Mouse (Mus musculus) liver, embryonic 14 days (tissue): ENCODE data around the gene Slc23a3. TPM values are rescaled to one million over a fixed set of nuclear protein-coding genes. Genes with fewer than 3 reads are reported as not detected.

ENCODE experiments used
- polyA plus RNA-seq: library from polyadenylated mRNA; depleted of rRNA; stranded (reverse); fragments of >200 nt; gene quantifications from 2 replicates; pipeline ENCODE4 v1.2.3, GENCODE M21; 2012; rRNA removed

The Slc23a3 gene
- polyA plus RNA-seq, result 0.96 and 1.4 TPM in 2 replicates

DNA sequence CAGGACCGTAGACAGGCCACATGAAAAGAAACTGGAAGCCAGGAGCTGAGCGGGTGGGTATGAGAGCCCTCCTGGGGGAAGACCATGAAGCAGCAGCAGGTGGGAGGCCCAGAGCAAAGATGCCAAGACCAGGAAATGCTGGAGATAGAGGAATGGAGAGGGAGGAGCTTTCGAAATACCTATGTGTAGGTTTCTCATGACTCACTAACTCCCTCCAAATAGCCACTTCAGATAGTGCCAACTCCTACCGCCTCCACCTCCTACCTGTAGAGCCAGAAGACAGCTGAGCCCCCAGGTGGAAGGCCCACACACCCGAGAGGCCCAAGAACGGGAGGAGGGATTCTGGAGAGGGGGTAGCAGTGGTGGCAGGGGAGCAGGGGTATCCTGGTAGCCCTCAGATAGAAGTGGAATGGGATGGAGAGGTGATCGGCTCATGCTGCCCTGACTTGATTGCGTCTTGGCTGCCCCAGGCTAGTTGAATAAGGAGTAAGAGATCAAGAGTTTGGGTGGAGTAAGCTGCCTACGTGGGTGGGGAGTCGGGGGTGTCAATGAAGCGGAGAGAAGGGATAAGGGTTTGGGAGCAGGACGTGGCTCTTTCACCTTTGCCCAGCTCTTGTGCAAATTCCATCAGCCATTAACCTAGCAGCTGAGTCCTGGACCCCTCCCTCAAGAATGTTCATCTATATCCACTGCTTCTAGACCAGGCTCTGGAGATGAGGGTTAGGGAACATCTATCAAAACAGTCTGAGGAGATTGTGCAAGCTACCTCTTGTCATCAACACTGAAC is at the start of gene Slc23a3:
Gene Slc23a3, minus strand, starts transcription at position 470 of the 787 bp plus-strand sequence.

DNA sequence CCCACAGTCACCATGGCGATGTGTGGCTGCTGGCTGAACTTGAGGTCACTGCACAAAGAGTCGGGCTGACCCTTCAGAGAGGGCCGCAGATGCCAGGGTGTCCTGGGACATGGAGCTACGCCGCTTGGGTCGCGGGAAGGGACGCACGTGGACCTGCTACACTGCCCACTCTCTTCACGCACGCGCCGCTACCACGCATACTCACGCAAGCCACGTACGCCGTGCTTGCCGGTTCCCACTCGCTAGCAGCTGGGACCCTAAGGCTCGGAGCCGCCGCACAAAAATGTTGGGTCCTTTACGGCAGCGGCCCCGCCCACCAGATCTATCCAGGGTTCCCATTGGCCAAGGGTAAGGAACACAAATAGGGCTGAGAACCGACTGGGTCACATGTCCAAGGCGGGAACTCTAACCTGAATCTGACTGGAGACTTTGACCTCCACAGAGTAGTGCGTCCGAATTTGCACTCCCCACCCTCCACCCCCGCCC is 46.5 kb upstream of the Slc23a3 start, which contains the start of gene Abcb6:
Gene Abcb6, minus strand, starts transcription at position 288 of the 486 bp plus-strand sequence.

GRCm38 (mm10) chr1:75168472-75169464 is 35.1 kb upstream of the Slc23a3 start, which contains the start of gene Zfand2b:
Gene Zfand2b, plus strand, starts transcription at chr1:75168646.

GRCm38 (mm10) chr1:75142301-75143261 is 8.9 kb upstream of the Slc23a3 start, which contains the start of the genes Cnppd1 and Retreg2:
Gene Cnppd1, minus strand, starts transcription at chr1:75142711.
Gene Retreg2, plus strand, starts transcription at chr1:75142778.

DNA sequence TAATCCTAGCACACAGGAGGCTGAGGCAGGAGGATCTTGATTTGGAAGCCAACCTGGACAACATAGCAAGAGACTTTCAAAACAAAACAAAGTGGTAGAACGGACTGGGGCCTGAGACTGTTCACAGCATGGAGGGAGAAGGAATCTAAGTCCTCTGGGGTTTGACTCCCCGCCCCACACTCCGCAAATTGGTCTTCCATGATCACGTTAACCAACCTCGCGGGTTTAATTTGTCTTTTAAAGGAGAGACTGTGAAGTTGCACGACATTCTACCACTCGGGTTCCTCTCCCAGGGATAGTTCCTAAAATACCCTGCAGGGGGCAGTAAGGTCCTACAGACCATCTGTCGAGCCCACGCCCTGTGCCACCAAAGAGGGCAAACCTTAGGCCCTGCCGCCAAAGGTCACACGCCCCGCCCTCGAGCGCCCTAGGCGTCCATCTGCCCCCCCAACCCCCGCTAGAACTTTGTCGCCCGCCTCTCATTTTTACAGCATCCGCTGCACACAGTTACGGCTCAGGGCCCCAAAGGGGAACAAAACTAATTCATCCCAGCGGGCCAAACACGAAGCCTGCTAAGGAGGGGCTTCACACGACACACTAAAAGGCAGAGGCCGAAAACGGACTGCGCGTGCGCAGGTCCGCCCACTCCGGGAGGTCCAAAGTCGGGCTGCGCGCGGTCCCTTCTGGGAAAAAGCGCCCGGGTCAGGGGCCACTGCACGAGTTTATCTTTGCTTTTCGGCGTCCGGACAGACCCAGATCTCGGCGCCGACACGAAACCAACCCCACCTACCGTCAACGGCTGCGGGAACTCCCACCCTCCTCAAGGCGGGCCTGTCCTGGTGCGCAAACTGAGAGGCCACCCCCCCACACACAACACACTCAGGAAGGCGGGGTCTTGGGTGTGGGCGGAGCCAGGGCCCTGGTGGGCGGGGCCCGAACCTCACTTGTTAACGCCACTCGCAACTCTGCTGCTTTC is 9.1 kb downstream of the Slc23a3 start, which contains the start of gene Nhej1:
Gene Nhej1, minus strand, starts transcription at position 855 of the 976 bp plus-strand sequence.

Other genes with a start within 250 kb of the Slc23a3 start
- 0.05 TPM in 2 replicates for gene Fev, start 248.5 kb downstream of the Slc23a3 start, polyA plus RNA-seq
- gene Cryba2, start 240.7 kb downstream of the Slc23a3 start, polyA plus RNA-seq, result not detected in 2 replicates
- under 0.01 TPM in 1 of 2 replicates, not detected in the other for gene Cfap65, start 198.3 kb downstream of the Slc23a3 start, polyA plus RNA-seq
- gene Ihh, start 182.2 kb downstream of the Slc23a3 start, polyA plus RNA-seq, result 2.3 and 2.6 TPM in 2 replicates
- gene Nhej1, start 8.7 kb downstream of the Slc23a3 start, polyA plus RNA-seq, result 1.7 and 1.8 TPM in 2 replicates
- gene Cnppd1, start 8.8 kb upstream of the Slc23a3 start, polyA plus RNA-seq, result 30.8 and 36.1 TPM in 2 replicates
- 49.3 and 56.0 TPM in 2 replicates for gene Retreg2, start 8.9 kb upstream of the Slc23a3 start, polyA plus RNA-seq
- 34.6 and 37.6 TPM in 2 replicates for gene Zfand2b, start 34.8 kb upstream of the Slc23a3 start, polyA plus RNA-seq
- 34.5 and 41.1 TPM in 2 replicates for gene Abcb6, start 46.5 kb upstream of the Slc23a3 start, polyA plus RNA-seq
- 8.0 and 8.3 TPM in 2 replicates for gene Ankzf1, start 58.3 kb upstream of the Slc23a3 start, polyA plus RNA-seq
- 15.8 and 16.8 TPM in 2 replicates for gene Atg9a, start 58.3 kb upstream of the Slc23a3 start, polyA plus RNA-seq
- gene Glb1l, start 76.9 kb upstream of the Slc23a3 start, polyA plus RNA-seq, result 4.6 and 4.7 TPM in 2 replicates
- gene Stk16, start 76.9 kb upstream of the Slc23a3 start, polyA plus RNA-seq, result 81.9 and 89.8 TPM in 2 replicates
- gene Tuba4a, start 86.0 kb upstream of the Slc23a3 start, polyA plus RNA-seq, result 98.6 and 185 TPM in 2 replicates
- gene A630095N17Rik, start 98.2 kb upstream of the Slc23a3 start, polyA plus RNA-seq, result not detected in 2 replicates
- 17.4 and 23.0 TPM in 2 replicates for gene Dnajb2, start 102.5 kb upstream of the Slc23a3 start, polyA plus RNA-seq
- 0.14 and 0.23 TPM in 2 replicates for gene Ptprn, start 130.6 kb upstream of the Slc23a3 start, polyA plus RNA-seq
- not detected in 2 replicates for gene Resp18, start 144.5 kb upstream of the Slc23a3 start, polyA plus RNA-seq
- gene Dnpep, start 184.1 kb upstream of the Slc23a3 start, polyA plus RNA-seq, result 32.9 and 37.6 TPM in 2 replicates
- 1.1 and 2.3 TPM in 2 replicates for gene Des, start 226.4 kb upstream of the Slc23a3 start, polyA plus RNA-seq
- 6.7 and 7.5 TPM in 2 replicates for gene Speg, start 241.4 kb upstream of the Slc23a3 start, polyA plus RNA-seq